Comparison of ENCODE assay signal across 8 mouse cellular contexts in genomic region chr6:37871137-37871851, GRCm38 (mm10). TPM values are rescaled to one million over a fixed set of nuclear protein-coding genes. Genes with fewer than 3 reads are reported as not detected.
DNase-seq lines count a peak whose midpoint lies in the region; ATAC-seq and TF ChIP-seq lines count a peak whose summit lies in the region.

No protein-coding gene starts in this region.

- under 1% methylated on average over 69 of the region's 70 CpGs for WGBS in intestine, postnatal 0 days
- 0% methylated on average over 39 of the region's 70 CpGs for WGBS in limb, embryonic 14.5 days
- under 1% methylated on average over 69 of the region's 70 CpGs for WGBS in midbrain, embryonic 15.5 days
- 1% methylated on average over 60 of the region's 70 CpGs for WGBS in spleen, adult 2 months

- H3K9me3 ChIP-seq in intestine, postnatal 0 days (ENCODE audit: control insufficient read depth), result peaks cover 25% of the 10 kb centered on the region
- H3K9me3 ChIP-seq in limb, embryonic 14.5 days (ENCODE audit: control insufficient read depth, low read length), result peaks cover 34% of the 10 kb centered on the region
- peaks cover 30% of the 10 kb centered on the region for H3K9me3 ChIP-seq in midbrain, embryonic 15.5 days

- H3K4me3 ChIP-seq in intestine, postnatal 0 days (ENCODE audit: low read depth, low read length), result peak overlapping the region; percentile 94
- H3K4me3 ChIP-seq in limb, embryonic 14.5 days (replicated peaks; ENCODE audit: low read length), result peak overlapping the region; percentile 86
- peak overlapping the region; percentile 65 for H3K4me3 ChIP-seq in midbrain, embryonic 15.5 days
- peak overlapping the region; percentile 69 for H3K4me3 ChIP-seq in spleen, adult 2 months (ENCODE audit: extremely low read depth, insufficient read depth, insufficient read length)

- ATAC-seq in cerebellum, adult (ENCODE audit: insufficient number of reproducible peaks, low FRiP score, low TSS enrichment), result peak; percentile 68
- peak; percentile 28 for ATAC-seq in intestine, postnatal 0 days
- peak; percentile 35 for ATAC-seq in limb, embryonic 14.5 days (ENCODE audit: low FRiP score, low read depth)
- ATAC-seq in midbrain, embryonic 15.5 days (replicated peaks), result peak; percentile 72

- peak overlapping the region; percentile 98 for H3K27ac ChIP-seq in intestine, postnatal 0 days (ENCODE audit: low read depth, low read length)
- peak overlapping the region; percentile 99 for H3K27ac ChIP-seq in limb, embryonic 14.5 days (replicated peaks; ENCODE audit: low read depth, low read length)
- H3K27ac ChIP-seq in midbrain, embryonic 15.5 days, result peak overlapping the region; percentile 98
- H3K27ac ChIP-seq in spleen, adult 2 months (ENCODE audit: insufficient read depth, low read length), result peak overlapping the region; percentile 95

- DNase-seq in cerebellum, adult 9-11 months, result no peak
- DNase-seq in embryo, embryonic 11.5 days (ENCODE audit: low read depth, low spot score), result peak; percentile 46
- DNase-seq in gastrocnemius, postnatal 4 days (ENCODE audit: low spot score in 2 of 2), result peak; percentile 36 to 56
- peak; percentile 47 for DNase-seq in limb, embryonic 14.5 days (ENCODE audit: low spot score)
- peak; percentile 15 to 43 for DNase-seq in spleen, adult 2 months (ENCODE audit: low read depth in 1 of 2, low spot score in 2 of 2)

- peak overlapping the region; percentile 68 for H3K4me2 ChIP-seq in intestine, postnatal 0 days (replicated peaks; ENCODE audit: low read depth)
- peak overlapping the region; percentile 40 for H3K4me2 ChIP-seq in limb, embryonic 14.5 days (replicated peaks; ENCODE audit: low read depth, low read length, severe bottlenecking)
- peak overlapping the region; percentile 46 for H3K4me2 ChIP-seq in midbrain, embryonic 15.5 days

- peaks cover 5% of the 10 kb centered on the region; the same call in 1 of the 2 replicates for H3K36me3 ChIP-seq in intestine, postnatal 0 days (ENCODE audit: control insufficient read depth, insufficient read depth)
- peaks cover 4% of the 10 kb centered on the region; the same call in 1 of the 2 replicates for H3K36me3 ChIP-seq in limb, embryonic 14.5 days (ENCODE audit: control insufficient read depth, insufficient read depth, low read length)
- peaks cover 8% of the 10 kb centered on the region; the same call in 1 of the 2 replicates for H3K36me3 ChIP-seq in midbrain, embryonic 15.5 days (replicated peaks)
- no peaks in the 10 kb centered on the region for H3K36me3 ChIP-seq in spleen, adult 2 months (ENCODE audit: control insufficient read depth, insufficient read depth, low read length)

- 0 out of 2 replicates have a peak, but pooled peaks have one; percentile 8 for TF ChIP-seq POLR2A in limb, embryonic 14.5 days (IDR thresholded peaks at IDR 0.05; ENCODE audit: borderline replicate concordance, extremely low read depth, insufficient read depth, insufficient read length)
- TF ChIP-seq POLR2A in spleen, adult 2 months (IDR thresholded peaks at IDR 0.05; ENCODE audit: low read depth, low read length), result no peak

- H3K4me1 ChIP-seq in intestine, postnatal 0 days (replicated peaks; ENCODE audit: control insufficient read depth, insufficient read depth, low read length), result no peaks in the 10 kb centered on the region
- H3K4me1 ChIP-seq in limb, embryonic 14.5 days (ENCODE audit: control insufficient read depth, insufficient read depth, low read length), result no peaks in the 10 kb centered on the region
- H3K4me1 ChIP-seq in midbrain, embryonic 15.5 days, result 0 out of 2 replicates have a peak, but pooled peaks cover 2% of the 10 kb centered on the region
- H3K4me1 ChIP-seq in spleen, adult 2 months (ENCODE audit: control insufficient read depth, insufficient read depth, insufficient read length), result no peaks in the 10 kb centered on the region; the same call in 1 of the 2 replicates

- peak overlapping the region; percentile 98 for H3K9ac ChIP-seq in intestine, postnatal 0 days (ENCODE audit: low read depth, low read length)
- H3K9ac ChIP-seq in limb, embryonic 14.5 days (ENCODE audit: low read depth, low read length, severe bottlenecking), result peak overlapping the region; percentile 96
- H3K9ac ChIP-seq in midbrain, embryonic 15.5 days, result peak overlapping the region; percentile 76

- no peaks in the 10 kb centered on the region for H3K27me3 ChIP-seq in intestine, postnatal 0 days (replicated peaks; ENCODE audit: control insufficient read depth, insufficient read depth, low read length)
- no peaks in the 10 kb centered on the region for H3K27me3 ChIP-seq in limb, embryonic 14.5 days (ENCODE audit: control insufficient read depth, insufficient read depth, low read length)
- H3K27me3 ChIP-seq in midbrain, embryonic 15.5 days (replicated peaks), result no peaks in the 10 kb centered on the region
- H3K27me3 ChIP-seq in spleen, adult 2 months (ENCODE audit: control insufficient read depth, insufficient read depth, low read length), result no peaks in the 10 kb centered on the region

- no peak for TF ChIP-seq CTCF in intestine, postnatal 0 days (IDR thresholded peaks at IDR 0.05; ENCODE audit: low read depth)
- TF ChIP-seq CTCF in spleen, adult 2 months (IDR thresholded peaks at IDR 0.05; ENCODE audit: extremely low read depth, insufficient read depth, insufficient read length, insufficient replicate concordance), result no peak

RNA-seq across cellular contexts. Expression of gene Trim24, which starts 0.7 kb away (rescaled TPM):
- total RNA-seq in gastrocnemius, postnatal 4 days (2021), result 10 to 100 TPM; 29.0 to 34.9 TPM
- polyA plus RNA-seq in intestine, postnatal 0 days (2015; fragmentation: Nextera tagmentation; extraction: Ambion mirVana), result 5.3 and 6.1 TPM in 2 replicates
- polyA plus RNA-seq in limb, embryonic 14.5 days (2012; rRNA removed), result 53.9 and 61.8 TPM in 2 replicates
- polyA plus RNA-seq in limb, embryonic 14.5 days (2014; fragmentation: Nextera tagmentation; extraction: Ambion mirVana), result 23.9 and 26.0 TPM in 2 replicates
- polyA plus RNA-seq in midbrain, embryonic 15.5 days (2015; fragmentation: Nextera tagmentation; extraction: Ambion mirVana), result 19.9 and 21.2 TPM in 2 replicates
- polyA plus RNA-seq in spleen, adult 2 months (2012; rRNA removed), result 11.5 and 11.7 TPM in 2 replicates
